In the genomic region with DNA sequence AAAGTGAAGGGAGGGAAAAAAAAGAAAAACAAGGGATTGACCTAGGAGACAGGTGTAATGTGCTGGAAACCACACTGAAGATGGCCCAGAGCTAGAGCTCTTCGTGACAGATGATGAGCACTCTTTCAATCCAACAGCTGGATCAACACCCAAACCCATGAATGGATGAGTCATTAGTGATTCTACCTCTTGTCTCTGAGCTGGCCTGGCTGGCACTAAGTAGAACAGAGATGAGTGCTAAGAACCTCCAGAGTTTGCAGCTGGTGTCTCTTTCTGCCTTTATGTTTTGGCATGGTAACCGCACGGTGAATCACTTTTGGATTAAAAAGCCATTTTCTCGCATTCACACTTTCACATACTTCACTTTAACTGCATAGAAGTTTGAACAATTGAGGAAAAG, we compare ENCODE assay signal across 16 mouse cellular contexts. TPM values are rescaled to one million over a fixed set of nuclear protein-coding genes. Genes with fewer than 3 reads are reported as not detected.
"Had no signal": no experiment of that assay in that cellular context is flagged by ENCODE, and none has a peak within 500 bp of the region (broad histone marks: within the 10 kb centered on the region; RNA-seq: fewer than 3 reads in every experiment).

No protein-coding gene starts in this region.

- H3K9ac ChIP-seq: liver, embryonic 13.5 days; lung, embryonic 14.5 days; midbrain, embryonic 12.5 days; midbrain, embryonic 15.5 days; neural tube, embryonic 13.5 days had no signal

- ATAC-seq: intestine, embryonic 16.5 days; lung, postnatal 0 days; midbrain, embryonic 15.5 days had no signal

- H3K9me3 ChIP-seq: liver, embryonic 13.5 days; midbrain, embryonic 12.5 days; midbrain, embryonic 15.5 days; neural tube, embryonic 13.5 days had no signal

- H3K27ac ChIP-seq: layer of hippocampus, adult 2 months; liver, embryonic 13.5 days; macrophage; midbrain, embryonic 12.5 days; midbrain, embryonic 15.5 days; neural tube, embryonic 13.5 days had no signal

- H3K36me3 ChIP-seq: liver, embryonic 13.5 days; midbrain, embryonic 12.5 days; midbrain, embryonic 15.5 days; neural tube, embryonic 13.5 days had no signal

- DNase-seq: kidney, adult 18-20 months; kidney, adult 9 months; kidney, postnatal 14 days; layer of hippocampus, adult 9-11 months; liver, embryonic 13.5 days; lung, embryonic 14.5 days; retina, postnatal 1 day; thymus, adult 18-20 months; thymus, postnatal 36 days had no signal

- H3K4me2 ChIP-seq: liver, embryonic 13.5 days; lung, embryonic 14.5 days; midbrain, embryonic 12.5 days; midbrain, embryonic 15.5 days; neural tube, embryonic 13.5 days had no signal

- H3K4me3 ChIP-seq: layer of hippocampus, adult 2 months; liver, embryonic 13.5 days; midbrain, embryonic 12.5 days; midbrain, embryonic 15.5 days; neural tube, embryonic 13.5 days had no signal

- H3K4me1 ChIP-seq: liver, embryonic 13.5 days; midbrain, embryonic 12.5 days; midbrain, embryonic 15.5 days; neural tube, embryonic 13.5 days had no signal

- H3K27me3 ChIP-seq: liver, embryonic 13.5 days; midbrain, embryonic 12.5 days; midbrain, embryonic 15.5 days; neural tube, embryonic 13.5 days had no signal

RNA-seq across cellular contexts. Expression of gene Pde1a, which starts 57.6 kb away (rescaled TPM):
- polyA plus RNA-seq: macrophage had no signal
